Mouse (Mus musculus) kidney, postnatal 0 days (tissue): ENCODE data around the gene Aire. TPM values are rescaled to one million over a fixed set of nuclear protein-coding genes. Genes with fewer than 3 reads are reported as not detected.

Experiments used
- ATAC-seq: fragments of 200-750 bp; cut with Nextera tagmentation; replicated peaks from 2 replicates; pipeline ENCODE4 v1.8.0; 2017; ENCODE audit warnings: low read depth, moderate number of reproducible peaks, moderate TSS enrichment, moderate library complexity; ENCODE audit not compliant: low FRiP score
- DNase-seq: peaks from one replicate; pipeline ENCODE4 v3.0.0-alpha.2; 2016; ENCODE audit warnings: low spot score
- H3K27ac ChIP-seq: fragments of 300-500 bp; sonication (generic); 2 replicates; pipeline ENCODE4 v1.5.1; 2014; ENCODE audit warnings: mild to moderate bottlenecking
- H3K27me3 ChIP-seq: fragments of 300-500 bp; sonication (generic); 2 replicates; pipeline ENCODE4 v1.6.1; 2014; ENCODE audit warnings: low read length, mixed read lengths; ENCODE audit not compliant: insufficient read depth
- H3K36me3 ChIP-seq: fragments of 300-500 bp; sonication (generic); 2 replicates; pipeline ENCODE4 v1.6.1; 2014; ENCODE audit warnings: low read length, mixed read lengths; ENCODE audit not compliant: insufficient read depth
- H3K4me1 ChIP-seq: fragments of 300-500 bp; sonication (generic); replicated peaks from 2 replicates; pipeline ENCODE4 v1.6.1; 2014; ENCODE audit warnings: antibody characterized with exemption, low read length, mixed read lengths; ENCODE audit not compliant: insufficient read depth
- H3K4me2 ChIP-seq: fragments of 300-500 bp; sonication (generic); 2 replicates; pipeline ENCODE4 v1.6.1; 2014; ENCODE audit warnings: mild to moderate bottlenecking, low read length, moderate library complexity, mixed read lengths
- H3K4me3 ChIP-seq: fragments of 300-500 bp; sonication (generic); replicated peaks from 2 replicates; pipeline ENCODE4 v1.5.1; 2014; ENCODE audit warnings: low read depth, low read length
- H3K9ac ChIP-seq: fragments of 300-500 bp; sonication (generic); 2 replicates; pipeline ENCODE4 v1.6.1; 2014; ENCODE audit warnings: low read depth, low read length
- H3K9me3 ChIP-seq: fragments of 300-500 bp; sonication (generic); replicated peaks from 2 replicates; pipeline ENCODE4 v1.6.1; 2016; ENCODE audit warnings: low read length, inconsistent platforms, mixed read lengths
- CTCF ChIP-seq: IDR thresholded peaks from 2 replicates; pipeline ENCODE4 v1.5.1; 2016; ENCODE audit warnings: antibody characterized with exemption, low read depth, mild to moderate bottlenecking, moderate library complexity
- WGBS: fragments of 180-500 bp; shearing (Covaris S2); extraction: QIAGEN DNeasy Blood & Tissue Kit; methylation state at CpG from one replicate; pipeline ENCODE4 v1.1.7; 2014; 5-methylcytosine and 5-hydroxymethylcytosine counted together
- polyA plus RNA-seq: library from polyadenylated mRNA; unstranded; fragments of >200 nt; fragmentation: Nextera tagmentation; extraction: Ambion mirVana; gene quantifications from 2 replicates; pipeline ENCODE4 v1.2.1, GENCODE M21; 2015

Aire gene
- polyA plus RNA-seq, 1 experiment from 2014 or later = 0.34 TPM

GRCm38 (mm10) chr10:78074977-78075376 lies 31.6 kb upstream of the Aire start:
- TF ChIP-seq CTCF = no peak
- Histone ChIP-seq H3K4me1 (no peaks in the 10 kb centered on the region), H3K27me3 (no peaks in the 10 kb centered on the region), H3K36me3 (0 out of 2 replicates have a peak, but pooled peaks cover 12% of the 10 kb centered on the region), H3K27ac (no peak overlapping the region), H3K9me3 (no peaks in the 10 kb centered on the region), H3K9ac (no peak overlapping the region), H3K4me3 (no peak overlapping the region), H3K4me2 (no peak overlapping the region)
- DNase-seq (no peak), ATAC-seq (no peak)
- 85% methylated on average over 11 of the region's 11 CpGs for WGBS

- H3K27me3 ChIP-seq = no peaks in the 10 kb centered on the region
- H3K36me3 ChIP-seq = 0 out of 2 replicates have a peak, but pooled peaks cover 12% of the 10 kb centered on the region
- no peak overlapping the region for H3K9ac ChIP-seq
- no peak for TF ChIP-seq CTCF
- no peak overlapping the region for H3K27ac ChIP-seq
- H3K9me3 ChIP-seq = no peaks in the 10 kb centered on the region
- no peak overlapping the region for H3K4me3 ChIP-seq
- H3K4me1 ChIP-seq = no peaks in the 10 kb centered on the region
- no peak overlapping the region for H3K4me2 ChIP-seq
- ATAC-seq (no peak), DNase-seq (no peak)
- WGBS = 69% methylated on average over 4 of the region's 4 CpGs
Measured at GRCm38 (mm10) chr10:78074151-78074550, 30.7 kb upstream of the Aire start.

GRCm38 (mm10) chr10:78069101-78070011 lies 25.9 kb upstream of the Aire start, which contains the start of gene Icosl:
Gene Icosl (plus strand): TSS chr10:78069302.
- Histone ChIP-seq H3K4me3 (peak within 1 kb of the TSS; percentile 68), H3K4me1 (no peaks in the 10 kb centered on the region), H3K36me3 (0 out of 2 replicates have a peak, but pooled peaks cover 6% of the 10 kb centered on the region), H3K4me2 (peak within 1 kb of the TSS; percentile 98), H3K9ac (peak within 1 kb of the TSS; percentile 78), H3K27me3 (no peaks in the 10 kb centered on the region), H3K27ac (peak within 1 kb of the TSS; percentile 68), H3K9me3 (no peaks in the 10 kb centered on the region)
- ATAC-seq (peak; percentile 89), DNase-seq (peak; percentile 85)
- peak; percentile 75 for TF ChIP-seq CTCF
- under 1% methylated on average over 66 of the region's 66 CpGs for WGBS

GRCm38 (mm10) chr10:78068541-78068940 lies 25.1 kb upstream of the Aire start:
- Histone ChIP-seq H3K36me3 (0 out of 2 replicates have a peak, but pooled peaks cover 6% of the 10 kb centered on the region), H3K9me3 (no peaks in the 10 kb centered on the region), H3K4me2 (peak overlapping the region; percentile 98), H3K27me3 (no peaks in the 10 kb centered on the region), H3K27ac (no peak overlapping the region), H3K4me1 (no peaks in the 10 kb centered on the region), H3K4me3 (peak overlapping the region; percentile 68), H3K9ac (no peak overlapping the region)
- ATAC-seq (no peak; the same call in 1 of the 2 replicates), DNase-seq (peak; percentile 20)
- 16% methylated on average over 11 of the region's 11 CpGs for WGBS
- TF ChIP-seq CTCF = no peak

GRCm38 (mm10) chr10:78067226-78067625 lies 23.8 kb upstream of the Aire start:
- DNase-seq (peak; percentile 49), ATAC-seq (peak; percentile 41)
- H3K36me3 ChIP-seq = no peaks in the 10 kb centered on the region
- no peak overlapping the region for H3K27ac ChIP-seq
- peak; percentile 11; the same call in 1 of the 2 replicates for TF ChIP-seq CTCF
- no peak overlapping the region for H3K4me2 ChIP-seq
- H3K27me3 ChIP-seq = no peaks in the 10 kb centered on the region
- no peaks in the 10 kb centered on the region for H3K9me3 ChIP-seq
- H3K4me1 ChIP-seq = no peaks in the 10 kb centered on the region
- no peak overlapping the region for H3K4me3 ChIP-seq
- WGBS = 38% methylated on average over 4 of the region's 4 CpGs
- H3K9ac ChIP-seq = no peak overlapping the region

- Histone ChIP-seq H3K4me2 (no peak overlapping the region), H3K9ac (no peak overlapping the region), H3K27me3 (no peaks in the 10 kb centered on the region), H3K36me3 (no peaks in the 10 kb centered on the region), H3K9me3 (no peaks in the 10 kb centered on the region), H3K27ac (no peak overlapping the region), H3K4me3 (no peak overlapping the region), H3K4me1 (no peaks in the 10 kb centered on the region)
- DNase-seq (no peak), ATAC-seq (no peak)
- WGBS = 84% methylated on average over 9 of the region's 9 CpGs
- no peak for TF ChIP-seq CTCF
Measured at GRCm38 (mm10) chr10:78063122-78063521, 19.7 kb upstream of the Aire start.
